Mouse (Mus musculus): ENCODE data around the gene Mesd. TPM values are rescaled to one million over a fixed set of nuclear protein-coding genes. Genes with fewer than 3 reads are reported as not detected.

Mesd gene
- polyA plus RNA-seq, 1 experiment from 2014 or later, result 94.3 TPM

Other genes with a start within 250 kb of the Mesd start
- 3.9 and 4.4 TPM in 2 replicates for gene Il16, start 138.7 kb upstream of the Mesd start, polyA plus RNA-seq (2014; fragmentation: Nextera tagmentation; extraction: Ambion mirVana)
- gene Cfap161, start 89.6 kb upstream of the Mesd start, polyA plus RNA-seq (2014; fragmentation: Nextera tagmentation; extraction: Ambion mirVana), result 0.25 and 0.31 TPM in 2 replicates
- 9.7 and 11.5 TPM in 2 replicates for gene Tlnrd1, start 161 bp upstream of the Mesd start, polyA plus RNA-seq (2014; fragmentation: Nextera tagmentation; extraction: Ambion mirVana)
- gene Cemip, start 202.0 kb downstream of the Mesd start, polyA plus RNA-seq (2014; fragmentation: Nextera tagmentation; extraction: Ambion mirVana), result 0.36 and 0.42 TPM in 2 replicates

Measured in stomach, embryonic 14.5 days (tissue).